Comparison of ENCODE assay signal across 11 mouse cellular contexts in genomic region chrX:103259882-103260281, GRCm38 (mm10).
DNase-seq lines count a peak whose midpoint lies in the region; ATAC-seq and TF ChIP-seq lines count a peak whose summit lies in the region.
"Had no signal": no experiment of that assay in that cellular context is flagged by ENCODE, and none has a peak within 500 bp of the region (broad histone marks: within the 10 kb centered on the region; RNA-seq: fewer than 3 reads in every experiment).

No protein-coding gene starts in this region.

- no peaks in the 10 kb centered on the region for H3K36me3 ChIP-seq in embryonic facial prominence, embryonic 11.5 days (replicated peaks; ENCODE audit: control insufficient read depth, insufficient read depth, low read depth, low read length)
- no peaks in the 10 kb centered on the region for H3K36me3 ChIP-seq in embryonic facial prominence, embryonic 10.5 days (replicated peaks)
- no peaks in the 10 kb centered on the region for H3K36me3 ChIP-seq in intestine, embryonic 15.5 days
- H3K36me3 ChIP-seq: G1E; heart, embryonic 13.5 days; midbrain, embryonic 12.5 days had no signal

- no peaks in the 10 kb centered on the region for H3K27me3 ChIP-seq in embryonic facial prominence, embryonic 11.5 days (ENCODE audit: control insufficient read depth, insufficient read depth, low read length)
- peaks cover 80% of the 10 kb centered on the region for H3K27me3 ChIP-seq in embryonic facial prominence, embryonic 10.5 days (replicated peaks; ENCODE audit: low read depth, poor library complexity, severe bottlenecking)
- no peaks in the 10 kb centered on the region for H3K27me3 ChIP-seq in intestine, embryonic 15.5 days (replicated peaks)

- WGBS in embryonic facial prominence, embryonic 11.5 days = 0% methylated on average over 2 of the region's 2 CpGs
- 11% methylated on average over 2 of the region's 2 CpGs for WGBS in embryonic facial prominence, embryonic 10.5 days
- 2% methylated on average over 2 of the region's 2 CpGs for WGBS in intestine, embryonic 15.5 days

- ATAC-seq in embryonic facial prominence, embryonic 11.5 days (replicated peaks; ENCODE audit: insufficient number of reproducible peaks, low FRiP score, low TSS enrichment, low read depth) = no peak
- no peak for ATAC-seq in intestine, embryonic 15.5 days

- H3K9ac ChIP-seq in embryonic facial prominence, embryonic 11.5 days (replicated peaks; ENCODE audit: low read length) = no peak overlapping the region
- H3K9ac ChIP-seq in intestine, embryonic 15.5 days = no peak overlapping the region
- H3K9ac ChIP-seq: heart, embryonic 13.5 days; midbrain, embryonic 12.5 days had no signal

- H3K27ac ChIP-seq in embryonic facial prominence, embryonic 11.5 days (replicated peaks; ENCODE audit: low read depth, low read length) = no peak overlapping the region
- H3K27ac ChIP-seq in embryonic facial prominence, embryonic 10.5 days (replicated peaks) = no peak overlapping the region
- no peak overlapping the region for H3K27ac ChIP-seq in left cerebral cortex, adult 2 months
- no peak overlapping the region for H3K27ac ChIP-seq in intestine, embryonic 15.5 days
- H3K27ac ChIP-seq: heart, embryonic 13.5 days; midbrain, embryonic 12.5 days had no signal

- H3K4me2 ChIP-seq in embryonic facial prominence, embryonic 11.5 days (ENCODE audit: low read depth, low read length) = no peak overlapping the region
- H3K4me2 ChIP-seq in intestine, embryonic 15.5 days (replicated peaks) = no peak overlapping the region
- H3K4me2 ChIP-seq: heart, embryonic 13.5 days; midbrain, embryonic 12.5 days had no signal

- intact Hi-C loops in left cerebral cortex, adult 2 months (cut with DNase I) = loop anchor here (1.0 to 2.0 kb wide), 3 partner anchors 111 to 183 kb away; no protein-coding TSS in a partner anchor
- intact Hi-C loops in left cerebral cortex, postnatal 4 days (cut with DNase I) = loop anchor here (5.0 kb wide), 2 partner anchors 112 to 182 kb away; no protein-coding TSS in a partner anchor

- no peaks in the 10 kb centered on the region for H3K9me3 ChIP-seq in embryonic facial prominence, embryonic 11.5 days (replicated peaks; ENCODE audit: control insufficient read depth, low read length)
- H3K9me3 ChIP-seq in embryonic facial prominence, embryonic 10.5 days = no peaks in the 10 kb centered on the region
- no peaks in the 10 kb centered on the region for H3K9me3 ChIP-seq in intestine, embryonic 15.5 days
- H3K9me3 ChIP-seq: G1E; heart, embryonic 13.5 days; midbrain, embryonic 12.5 days had no signal

- DNase-seq in embryonic facial prominence, embryonic 11.5 days (ENCODE audit: low spot score) = peak; percentile 81
- no peak for DNase-seq in embryonic facial prominence, embryonic 10.5 days (ENCODE audit: low spot score)
- peak in 1 of 2 experiments; percentile 7 for DNase-seq in left cerebral cortex, adult 2 months (ENCODE audit: extremely low spot score in 1 of 2, low spot score in 2 of 2)
- no peak for DNase-seq in left cerebral cortex, postnatal 4 days
- DNase-seq in c-Kit-negative CD71-positive TER-119-positive erythroid progenitor cells, embryonic 14.5 days (ENCODE audit: low read depth, low spot score) = peak; percentile 21
- DNase-seq in kidney, postnatal 10 days = peak; percentile 8
- peak; percentile 1 to 10 for DNase-seq in natural killer cell, adult 2 months (ENCODE audit: low spot score in 2 of 2)

- no peaks in the 10 kb centered on the region for H3K4me1 ChIP-seq in embryonic facial prominence, embryonic 11.5 days (ENCODE audit: control insufficient read depth, insufficient read depth, low read length)
- no peaks in the 10 kb centered on the region for H3K4me1 ChIP-seq in embryonic facial prominence, embryonic 10.5 days
- no peaks in the 10 kb centered on the region for H3K4me1 ChIP-seq in intestine, embryonic 15.5 days (replicated peaks)
- H3K4me1 ChIP-seq: heart, embryonic 13.5 days; midbrain, embryonic 12.5 days had no signal

- peak; percentile 72 for TF ChIP-seq CTCF in left cerebral cortex, adult 2 months (IDR thresholded peaks at IDR 0.05)

- no peak overlapping the region for H3K4me3 ChIP-seq in embryonic facial prominence, embryonic 11.5 days (ENCODE audit: low read depth, low read length)
- no peak overlapping the region for H3K4me3 ChIP-seq in embryonic facial prominence, embryonic 10.5 days
- H3K4me3 ChIP-seq in left cerebral cortex, adult 2 months = no peak overlapping the region
- no peak overlapping the region for H3K4me3 ChIP-seq in intestine, embryonic 15.5 days (replicated peaks)
- H3K4me3 ChIP-seq: heart, embryonic 13.5 days; midbrain, embryonic 12.5 days had no signal

Comparison
In these comparisons a context has a peak if more than half of its experiments do, and no peak if none do; other contexts are left out.
1. DNase-seq: peak in embryonic facial prominence, embryonic 11.5 days (single experiment), c-Kit-negative CD71-positive TER-119-positive erythroid progenitor cells, embryonic 14.5 days (single experiment), kidney, postnatal 10 days (single experiment) and natural killer cell, adult 2 months (2 of 2); none in embryonic facial prominence, embryonic 10.5 days (single experiment) and left cerebral cortex, postnatal 4 days (single experiment).